Mouse (Mus musculus) spleen, postnatal 4 days (tissue): ENCODE measurements around the gene Col2a1.

Source experiments
- DNase-seq, 2 experiments: peaks; one replicate each; pipeline ENCODE4 v3.0.0; 2022; ENCODE audit warnings: low spot score in 2 of 2

Col2a1 gene

DNA sequence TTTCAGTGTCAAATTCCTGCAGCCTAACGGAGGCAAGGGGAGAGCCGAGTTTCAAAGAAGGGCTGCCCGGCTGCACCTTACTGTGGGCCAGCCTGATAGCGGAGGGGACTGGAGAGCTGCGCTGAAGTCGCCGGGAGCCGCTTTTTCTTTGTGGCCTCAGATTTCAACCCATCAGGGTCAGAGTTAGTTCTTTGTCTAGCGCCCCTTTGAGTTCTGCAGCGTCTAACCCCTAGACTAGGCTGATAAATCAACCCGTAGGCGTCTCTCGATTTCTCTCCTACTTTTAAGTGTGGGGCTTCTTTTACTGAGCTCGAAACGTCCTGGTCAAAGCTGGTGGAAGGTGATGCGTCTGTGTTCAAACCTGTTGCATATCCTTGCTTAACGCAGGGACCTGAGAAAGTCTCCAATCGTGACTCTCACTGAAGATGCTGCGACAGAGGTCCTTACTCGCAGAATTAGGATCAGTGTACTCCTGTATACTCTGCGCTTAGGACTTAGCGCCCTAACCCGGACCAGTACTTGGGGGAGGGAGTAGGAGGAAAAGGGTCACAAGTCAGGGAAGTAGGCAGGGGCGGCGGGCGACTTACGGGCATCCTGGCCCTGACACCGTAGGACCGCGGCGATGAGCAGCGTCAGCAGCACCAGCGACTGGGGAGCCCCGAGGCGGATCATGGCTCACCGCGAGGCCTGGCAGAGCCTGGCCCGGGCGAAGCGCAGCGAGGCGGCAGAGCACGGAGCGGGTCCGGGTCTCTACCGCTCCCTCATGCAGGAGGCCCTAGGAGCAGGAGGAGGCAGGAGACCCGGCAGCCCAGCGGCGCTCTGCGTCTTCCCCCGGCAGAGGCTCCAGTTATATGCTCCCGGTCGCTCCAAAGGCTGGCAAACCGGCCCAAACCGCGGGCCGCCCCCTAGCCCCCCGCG, at the start of gene Col2a1:
Gene Col2a1 (minus strand): TSS at position 874 of the 918 bp plus-strand sequence.
- DNase-seq, result no peak

DNA sequence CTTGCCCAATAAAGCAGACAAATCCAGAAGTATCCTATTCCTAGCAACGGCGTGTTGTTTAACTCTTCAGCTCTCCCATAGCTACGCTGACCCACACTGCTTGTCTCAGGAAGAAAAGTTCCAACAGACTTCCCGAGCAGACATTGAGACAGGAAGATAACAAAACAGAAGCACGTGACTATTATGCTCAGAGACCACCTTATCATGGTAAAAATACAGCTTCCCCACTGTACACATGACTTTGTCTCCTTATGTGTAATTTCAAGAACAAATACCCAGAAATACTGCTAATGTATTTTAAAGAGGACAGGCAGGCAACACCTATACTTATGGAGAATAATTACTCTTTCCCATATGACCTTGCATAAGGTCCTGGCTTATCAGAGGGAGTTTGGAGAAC, 47.2 kb upstream of the Col2a1 start:
- no peak for DNase-seq

- no peak for DNase-seq
These were observed 44.6 kb upstream of the Col2a1 start for GRCm38 (mm10) chr15:98048918-98049700.

GRCm38 (mm10) chr15:98044387-98044786, 39.9 kb upstream of the Col2a1 start:
- no peak for DNase-seq

- no peak for DNase-seq
These were observed 39.5 kb upstream of the Col2a1 start for GRCm38 (mm10) chr15:98043967-98044366.

DNA sequence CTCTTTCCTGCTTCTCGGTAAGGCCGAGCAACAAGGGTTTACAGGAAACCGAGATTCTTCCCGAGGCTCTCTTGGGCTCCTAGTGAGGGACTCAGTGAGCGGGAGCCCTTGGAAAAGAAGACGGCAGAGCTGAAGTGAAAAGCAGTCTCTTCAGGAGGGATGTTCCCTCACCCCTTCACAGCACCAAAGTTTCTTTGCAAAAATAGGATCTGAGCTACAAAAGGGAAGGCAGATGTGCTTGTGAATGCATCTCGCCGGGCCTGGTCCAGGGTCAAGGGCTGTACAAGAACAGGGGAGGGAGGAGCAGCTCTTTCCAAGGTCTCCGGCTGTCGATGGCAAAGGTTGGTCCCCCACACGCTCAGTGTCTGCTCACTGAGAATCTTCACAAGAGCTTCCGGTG, 38.0 kb upstream of the Col2a1 start:
- no peak for DNase-seq

GRCm38 (mm10) chr15:98039682-98040081, 35.2 kb upstream of the Col2a1 start:
- no peak for DNase-seq

DNA sequence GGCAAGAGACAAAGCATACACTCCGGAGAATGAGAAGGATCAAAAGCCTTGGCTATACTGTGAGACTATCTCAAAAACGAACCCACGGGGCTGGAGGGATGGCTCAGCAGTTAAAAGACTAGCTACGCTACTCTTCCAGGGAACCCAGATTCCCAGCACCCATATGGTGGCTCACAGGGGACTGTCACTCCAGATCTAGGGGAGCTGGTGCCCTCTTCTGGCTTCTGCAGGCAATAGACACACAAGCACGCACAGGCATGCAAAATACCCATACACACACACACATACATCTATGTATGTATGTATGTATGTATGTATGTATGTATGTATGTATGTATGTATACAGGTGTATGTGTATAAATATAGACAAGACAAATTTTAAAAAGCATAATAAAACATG, 32.1 kb upstream of the Col2a1 start:
- no peak for DNase-seq

DNA sequence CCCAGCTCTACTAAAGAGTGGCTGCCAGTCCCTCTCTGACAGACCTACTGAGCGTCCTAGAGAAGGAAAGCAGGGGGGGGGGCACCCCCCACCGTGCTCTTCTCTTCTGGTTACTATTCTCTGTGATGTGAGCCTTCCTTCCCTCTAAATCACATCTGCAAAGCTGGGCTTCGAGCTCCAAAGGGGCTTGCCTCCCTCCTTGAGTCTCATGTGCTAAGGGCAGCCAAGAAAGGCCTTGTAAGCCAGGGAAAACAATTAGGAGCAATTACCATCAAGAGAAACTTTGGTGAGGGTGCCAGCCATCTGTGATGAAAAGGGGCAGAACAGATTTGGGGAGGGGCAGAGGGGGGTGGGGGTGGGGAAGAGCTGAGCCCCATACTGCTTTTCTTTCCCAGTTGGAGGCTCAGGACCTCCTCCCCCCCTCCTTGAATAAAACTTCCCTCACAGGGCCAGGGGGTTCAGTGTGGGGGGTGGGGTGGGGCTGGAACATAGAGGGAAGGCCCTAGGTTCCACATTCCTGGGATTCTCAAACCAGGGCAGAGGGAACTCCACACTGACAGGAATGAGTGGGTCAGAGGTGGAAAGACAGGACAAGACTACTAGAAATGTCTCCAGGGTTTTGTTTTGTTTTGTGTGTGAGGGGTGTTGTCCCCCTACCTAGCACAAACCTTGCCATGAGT, 30.7 kb upstream of the Col2a1 start:
- DNase-seq, result no peak

- no peak for DNase-seq
These were observed 28.8 kb upstream of the Col2a1 start for GRCm38 (mm10) chr15:98033233-98033748.

DNA sequence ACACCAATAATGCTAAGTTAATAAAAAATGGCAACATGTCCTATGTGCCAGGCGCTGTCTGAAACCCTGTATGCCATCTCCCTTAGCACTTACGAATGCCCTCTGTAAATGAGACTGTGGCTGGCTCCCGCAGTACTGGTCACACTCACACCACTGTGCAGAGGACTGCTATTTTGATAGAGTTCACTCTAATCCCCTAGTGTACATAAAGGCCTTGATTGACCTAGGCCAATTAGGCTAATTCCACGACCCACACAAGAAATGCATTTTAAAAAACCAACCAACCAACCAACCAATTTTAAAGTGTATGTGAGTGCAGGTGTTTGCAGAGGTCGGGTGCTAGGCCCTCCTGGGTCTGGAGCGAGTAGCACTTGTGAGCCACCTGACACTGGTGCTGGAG, 25.3 kb upstream of the Col2a1 start:
- DNase-seq, result no peak

GRCm38 (mm10) chr15:98026967-98027904, 22.7 kb upstream of the Col2a1 start:
- no peak for DNase-seq

DNA sequence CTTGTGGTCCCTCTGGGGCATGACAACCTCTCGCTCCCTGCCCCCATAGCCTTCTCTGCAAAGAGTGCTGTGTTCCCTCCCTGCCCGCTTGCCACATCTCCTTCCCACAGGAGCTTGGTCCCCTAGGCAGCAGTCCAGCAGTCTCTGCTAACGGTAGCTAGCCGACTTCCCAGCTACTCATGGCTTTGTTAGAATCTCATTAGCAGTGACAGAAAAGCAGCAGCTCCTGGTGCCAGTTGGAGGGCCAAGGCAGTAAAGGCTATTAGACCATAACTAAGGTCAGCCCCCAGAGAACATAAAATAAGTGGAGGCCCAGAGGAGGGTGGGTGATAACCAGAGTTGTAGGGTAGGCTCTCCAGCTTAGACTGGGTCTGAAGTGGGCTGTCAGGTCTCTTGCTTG, 21.1 kb upstream of the Col2a1 start:
- DNase-seq, result no peak

GRCm38 (mm10) chr15:98023137-98023536, 18.6 kb upstream of the Col2a1 start:
- DNase-seq, result no peak

DNA sequence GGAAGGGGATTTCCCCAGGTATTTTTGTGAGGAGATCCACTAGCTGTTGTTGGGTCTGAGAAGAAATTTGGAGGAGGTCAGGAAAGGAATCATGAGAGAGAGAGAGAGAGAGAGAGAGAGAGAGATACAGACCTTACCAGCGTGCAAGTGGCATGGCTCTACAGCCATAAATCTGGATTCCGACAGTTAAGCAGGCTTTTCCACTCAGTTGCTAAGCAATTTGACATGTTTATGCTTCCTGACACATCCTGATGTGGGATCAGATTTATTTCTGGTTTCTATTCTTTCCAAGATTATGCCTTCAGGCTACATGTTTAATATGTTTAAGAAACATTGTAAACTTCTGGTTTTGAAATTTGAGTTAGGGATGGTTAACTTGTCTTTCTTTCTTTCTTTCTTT, 17.4 kb upstream of the Col2a1 start:
- no peak for DNase-seq

- DNase-seq, result no peak
These were observed 14.6 kb upstream of the Col2a1 start for GRCm38 (mm10) chr15:98019047-98019446.

DNA sequence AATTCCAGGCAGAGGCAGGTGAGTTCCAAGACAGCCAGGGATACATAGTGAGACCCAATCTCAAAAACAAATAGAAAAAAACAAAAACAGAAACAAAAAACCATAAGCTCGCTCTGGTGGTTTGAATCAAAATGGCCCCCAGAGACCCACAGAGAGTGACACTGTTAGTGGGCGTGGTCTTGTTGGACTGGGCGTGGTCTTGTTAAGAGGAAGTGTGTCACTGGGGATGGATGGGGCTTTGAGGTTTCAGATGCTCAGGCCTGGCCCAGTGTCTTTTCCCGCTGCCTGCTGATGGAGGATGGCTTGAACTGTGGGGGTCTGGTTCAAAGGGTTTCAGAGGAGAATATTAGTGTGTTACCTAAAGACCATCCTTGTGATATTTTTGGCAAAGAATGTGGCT, 13.4 kb upstream of the Col2a1 start:
- no peak for DNase-seq

- DNase-seq, result no peak
These were observed 8.3 kb upstream of the Col2a1 start for GRCm38 (mm10) chr15:98012810-98013209.

DNA sequence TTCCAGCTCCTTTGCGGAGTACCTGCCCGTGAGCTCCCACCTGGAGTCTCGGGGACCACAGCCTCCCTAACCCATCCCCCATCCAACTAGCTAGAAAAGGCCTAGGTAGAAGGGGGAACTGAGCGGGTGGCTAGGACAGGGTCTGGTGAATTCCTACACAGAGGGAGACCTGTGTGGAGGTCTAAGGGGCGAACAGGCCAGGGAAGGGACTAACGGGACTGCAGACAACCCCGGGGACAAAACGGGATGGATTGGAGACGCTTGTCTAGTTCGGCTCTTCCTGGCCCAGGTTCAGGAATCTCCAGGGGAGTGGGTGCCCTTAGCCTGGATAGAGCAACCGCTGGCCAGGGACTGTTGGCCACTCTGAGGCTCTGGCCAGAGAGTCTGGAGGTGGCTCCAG, 686 bp upstream of the Col2a1 start:
- no peak for DNase-seq

DNA sequence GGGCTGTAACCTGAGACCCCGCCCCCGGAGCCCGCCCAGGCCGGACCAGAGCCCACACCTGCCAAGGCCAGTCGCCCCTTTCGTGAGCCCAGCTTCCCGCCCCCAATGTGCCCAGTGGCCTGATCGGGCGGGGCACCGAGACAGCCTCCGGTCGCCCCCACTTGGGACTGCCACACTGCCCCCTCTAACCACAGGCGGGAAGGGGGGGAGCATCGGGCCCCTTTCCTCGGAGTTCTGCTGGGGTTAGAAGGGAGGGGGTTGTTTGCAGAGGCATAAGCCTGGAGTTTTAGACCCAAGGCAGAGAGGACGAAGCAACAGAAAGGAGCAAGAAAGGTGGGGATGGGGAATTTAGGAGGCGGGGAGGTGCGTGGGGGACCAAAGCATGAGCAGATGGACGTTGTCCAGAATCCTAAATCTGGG, 255 bp upstream of the Col2a1 start:
- no peak for DNase-seq
